Mouse (Mus musculus): ENCODE data around the gene Vmn1r181. TPM values are rescaled to one million over a fixed set of nuclear protein-coding genes. Genes with fewer than 3 reads are reported as not detected.
"Not testable (repeated sequence)": the region's sequence is repeated elsewhere in the genome, so short reads cannot be mapped to it uniquely, and the experiment has no call there.

Vmn1r181 gene
- total RNA-seq (2014; fragmentation: Nextera tagmentation): not detected in 2 replicates
- total RNA-seq (2017): not detected in 2 replicates

- not testable (repeated sequence) for ATAC-seq (replicated peaks; ENCODE audit: low FRiP score, low TSS enrichment, poor library complexity, severe bottlenecking)
Observed at GRCm38 (mm10) chr7:23974315-23974714, at the start of gene Vmn1r181. Vmn1r181 (plus strand) TSS chr7:23974615.

DNA sequence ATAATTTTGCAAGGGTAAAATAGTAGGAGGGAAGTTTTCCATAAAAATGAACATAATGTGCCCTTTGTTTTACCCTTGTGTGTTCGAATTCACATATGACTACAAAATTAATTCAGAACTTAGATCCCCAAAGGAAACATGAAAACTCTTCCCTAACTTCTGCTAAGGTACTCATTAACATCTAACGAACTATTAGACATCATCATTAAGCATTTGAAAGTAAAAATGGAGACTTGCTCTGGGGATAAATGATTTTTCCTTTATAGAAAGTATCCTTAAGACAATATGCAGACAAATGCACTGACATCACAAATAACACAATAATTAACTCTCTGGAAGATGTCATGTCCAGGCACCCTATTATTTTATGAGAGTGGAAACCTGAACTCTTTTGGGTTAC lies 47.7 kb upstream of the Vmn1r181 start, which contains the start of gene Vmn1r179:
Vmn1r179 (plus strand) TSS at position 301 of the 400 bp plus-strand sequence.
- ATAC-seq (replicated peaks; ENCODE audit: low FRiP score, low TSS enrichment, poor library complexity, severe bottlenecking): no peak

DNA sequence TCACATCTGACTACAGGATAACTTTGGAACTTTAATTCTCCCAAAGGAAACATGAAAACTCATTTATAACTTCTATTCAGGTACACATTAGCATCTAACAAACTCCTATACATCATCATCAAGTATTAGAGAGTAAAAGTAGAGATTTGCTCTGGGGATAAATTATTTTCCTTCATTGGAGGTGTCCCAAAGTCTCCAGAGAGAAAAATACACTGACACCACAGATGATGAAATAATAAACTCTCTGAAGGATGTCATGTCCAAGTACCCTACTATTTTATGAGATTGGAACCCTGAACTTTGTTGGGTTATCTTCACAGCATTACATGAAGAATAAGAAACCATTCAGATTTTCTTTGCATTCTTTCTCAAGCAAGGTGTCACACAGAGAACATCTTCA lies 24.1 kb upstream of the Vmn1r181 start, which contains the start of gene Vmn1r180:
Vmn1r180 (plus strand) TSS at position 301 of the 400 bp plus-strand sequence.
- ATAC-seq (replicated peaks; ENCODE audit: low FRiP score, low TSS enrichment, poor library complexity, severe bottlenecking): no peak

DNA sequence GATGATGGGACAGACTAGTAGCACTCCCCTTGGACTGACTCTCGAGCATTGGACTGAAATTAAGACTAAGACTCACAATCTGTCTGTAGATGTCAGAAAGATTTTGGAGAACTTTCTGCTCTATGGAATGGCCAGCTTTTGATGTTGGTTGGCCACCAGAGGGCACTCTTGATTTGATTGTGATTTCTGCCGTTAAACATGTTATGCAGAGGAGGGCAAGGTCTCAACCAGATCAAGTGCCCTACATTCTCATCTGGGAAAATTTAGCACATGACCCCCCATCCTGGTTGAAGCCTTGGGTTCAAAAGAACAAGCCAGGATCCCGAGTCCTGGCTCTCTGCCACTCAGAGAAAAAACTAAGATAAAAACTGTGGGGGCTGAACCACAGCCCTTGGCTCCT lies 6.4 kb upstream of the Vmn1r181 start:
- ATAC-seq (replicated peaks; ENCODE audit: low FRiP score, low TSS enrichment, poor library complexity, severe bottlenecking): not testable (repeated sequence)

DNA sequence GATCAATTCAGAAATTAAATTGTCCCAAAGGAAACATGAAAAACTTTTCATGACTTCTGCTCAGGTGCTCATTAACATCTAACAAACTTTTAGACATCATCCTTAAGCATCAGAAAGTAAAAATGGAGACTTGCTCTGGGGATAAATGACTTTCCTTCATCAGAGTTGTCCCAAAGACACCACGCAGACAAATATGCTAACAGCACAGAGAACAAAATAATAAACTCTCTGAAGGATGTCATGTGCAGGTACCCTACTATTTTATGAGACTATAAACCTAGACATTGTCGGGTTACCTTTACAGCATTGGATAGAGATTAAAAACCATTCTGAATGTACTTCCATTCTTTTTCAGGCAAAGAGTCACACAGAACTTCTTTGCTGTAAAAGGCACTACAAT lies 27.0 kb downstream of the Vmn1r181 start, which contains the start of gene V1rd19:
V1rd19 (plus strand) TSS at position 301 of the 400 bp plus-strand sequence.
- no peak for ATAC-seq (replicated peaks; ENCODE audit: low FRiP score, low TSS enrichment, poor library complexity, severe bottlenecking)

Other genes with a start within 250 kb of the Vmn1r181 start
- gene Vmn1r174, start 222.3 kb upstream of the Vmn1r181 start, total RNA-seq (2014; fragmentation: Nextera tagmentation): not detected in 2 replicates
- not detected in 2 replicates for gene Vmn1r174, start 222.3 kb upstream of the Vmn1r181 start, total RNA-seq (2017)
- gene Vmn1r175, start 164.0 kb upstream of the Vmn1r181 start, total RNA-seq (2014; fragmentation: Nextera tagmentation): not detected in 2 replicates
- gene Vmn1r175, start 164.0 kb upstream of the Vmn1r181 start, total RNA-seq (2017): not detected in 2 replicates
- not detected in 2 replicates for gene Vmn1r176, start 137.2 kb upstream of the Vmn1r181 start, total RNA-seq (2014; fragmentation: Nextera tagmentation)
- not detected in 2 replicates for gene Vmn1r176, start 137.2 kb upstream of the Vmn1r181 start, total RNA-seq (2017)
- not detected in 2 replicates for gene Vmn1r177, start 108.2 kb upstream of the Vmn1r181 start, total RNA-seq (2014; fragmentation: Nextera tagmentation)
- gene Vmn1r177, start 108.2 kb upstream of the Vmn1r181 start, total RNA-seq (2017): not detected in 2 replicates
- gene Vmn1r178, start 82.6 kb upstream of the Vmn1r181 start, total RNA-seq (2014; fragmentation: Nextera tagmentation): not detected in 2 replicates
- not detected in 2 replicates for gene Vmn1r178, start 82.6 kb upstream of the Vmn1r181 start, total RNA-seq (2017)
- gene Vmn1r179, start 47.6 kb upstream of the Vmn1r181 start, total RNA-seq (2014; fragmentation: Nextera tagmentation): not detected in 2 replicates
- not detected in 2 replicates for gene Vmn1r179, start 47.6 kb upstream of the Vmn1r181 start, total RNA-seq (2017)
- not detected in 2 replicates for gene Vmn1r180, start 24.0 kb upstream of the Vmn1r181 start, total RNA-seq (2014; fragmentation: Nextera tagmentation)
- gene Vmn1r180, start 24.0 kb upstream of the Vmn1r181 start, total RNA-seq (2017): not detected in 2 replicates
- gene V1rd19, start 27.1 kb downstream of the Vmn1r181 start, total RNA-seq (2014; fragmentation: Nextera tagmentation): not detected in 2 replicates
- not detected in 2 replicates for gene V1rd19, start 27.1 kb downstream of the Vmn1r181 start, total RNA-seq (2017)
- not detected in 2 replicates for gene Vmn1r183, start 78.6 kb downstream of the Vmn1r181 start, total RNA-seq (2014; fragmentation: Nextera tagmentation)
- not detected in 2 replicates for gene Vmn1r183, start 78.6 kb downstream of the Vmn1r181 start, total RNA-seq (2017)
- gene Zfp180, start 107.3 kb downstream of the Vmn1r181 start, total RNA-seq (2014; fragmentation: Nextera tagmentation): 17.5 and 25.3 TPM in 2 replicates
- 15.8 and 16.0 TPM in 2 replicates for gene Zfp180, start 107.3 kb downstream of the Vmn1r181 start, total RNA-seq (2017)
- gene Zfp112, start 137.7 kb downstream of the Vmn1r181 start, total RNA-seq (2014; fragmentation: Nextera tagmentation): 0.20 and 0.22 TPM in 2 replicates
- gene Zfp112, start 137.7 kb downstream of the Vmn1r181 start, total RNA-seq (2017): 0.75 and 1.4 TPM in 2 replicates
- 8.0 and 8.2 TPM in 2 replicates for gene Zfp235, start 159.6 kb downstream of the Vmn1r181 start, total RNA-seq (2014; fragmentation: Nextera tagmentation)
- gene Zfp235, start 159.6 kb downstream of the Vmn1r181 start, total RNA-seq (2017): 6.4 and 7.8 TPM in 2 replicates
- gene Zfp114, start 200.4 kb downstream of the Vmn1r181 start, total RNA-seq (2014; fragmentation: Nextera tagmentation): 1.5 and 2.2 TPM in 2 replicates
- 2.4 and 2.5 TPM in 2 replicates for gene Zfp114, start 200.4 kb downstream of the Vmn1r181 start, total RNA-seq (2017)
- gene Zfp111, start 236.8 kb downstream of the Vmn1r181 start, total RNA-seq (2014; fragmentation: Nextera tagmentation): 1.0 and 4.6 TPM in 2 replicates
- gene Zfp111, start 236.8 kb downstream of the Vmn1r181 start, total RNA-seq (2017): 7.2 and 8.6 TPM in 2 replicates

All from megakaryocyte-erythroid progenitor cell, adult 5-6 weeks (primary cell).